Mouse (Mus musculus) myocyte (in vitro differentiated cells): ENCODE measurements around the gene Fam189b.

Experiments used
- CEBPB ChIP-seq: IDR thresholded peaks from 2 replicates; pipeline ENCODE4 v1.6.1; 2011; ENCODE audit warnings: mild to moderate bottlenecking, moderate library complexity; ENCODE audit not compliant: poor library complexity, insufficient read depth, severe bottlenecking
- E2F4 ChIP-seq: IDR thresholded peaks from one replicate; pipeline ENCODE4 v1.6.1; 2011; ENCODE audit warnings: mild to moderate bottlenecking, control low read depth, moderate library complexity; ENCODE audit not compliant: insufficient read depth
- MAX ChIP-seq: IDR thresholded peaks from one replicate; pipeline ENCODE4 v1.6.1; 2011; ENCODE audit warnings: low read depth, mild to moderate bottlenecking, control low read depth
- MYOD1 ChIP-seq, 3 experiments: IDR thresholded peaks; one replicate each; pipeline ENCODE4 v1.6.1; 2011; ENCODE audit warnings: control low read depth in 2 of 3, low read depth in 2 of 3, mild to moderate bottlenecking in 2 of 3, moderate library complexity in 1 of 3; ENCODE audit not compliant: insufficient read length in 2 of 3, control insufficient read depth in 1 of 3
- MYOG ChIP-seq, 3 experiments: IDR thresholded peaks; one replicate each; pipeline ENCODE4 v1.6.1; 2011; ENCODE audit warnings: control low read depth in 2 of 3, low read depth in 2 of 3, mild to moderate bottlenecking in 2 of 3; ENCODE audit not compliant: insufficient read length in 2 of 3, control insufficient read depth in 1 of 3, insufficient read depth in 1 of 3
- POLR2A ChIP-seq: IDR thresholded peaks from one replicate; pipeline ENCODE4 v1.6.1; 2011; ENCODE audit warnings: low read depth, mild to moderate bottlenecking, control low read depth, moderate library complexity; ENCODE audit not compliant: insufficient read length
- POLR2AphosphoS2 ChIP-seq: IDR thresholded peaks from one replicate; pipeline ENCODE4 v1.6.1; 2011; ENCODE audit warnings: low read depth, control low read depth; ENCODE audit not compliant: insufficient read length
- SRF ChIP-seq: IDR thresholded peaks from one replicate; pipeline ENCODE4 v1.6.1; 2011; ENCODE audit warnings: low read depth; ENCODE audit not compliant: control insufficient read depth, insufficient read length
- TCF12 ChIP-seq: IDR thresholded peaks from one replicate; pipeline ENCODE4 v1.6.1; 2011; ENCODE audit warnings: mild to moderate bottlenecking, control low read depth; ENCODE audit not compliant: poor library complexity, insufficient read depth, severe bottlenecking
- TCF3 ChIP-seq: IDR thresholded peaks from one replicate; pipeline ENCODE4 v1.6.1; 2011; ENCODE audit warnings: low read depth, control low read depth; ENCODE audit not compliant: insufficient read length
- USF1 ChIP-seq: IDR thresholded peaks from one replicate; pipeline ENCODE4 v1.6.1; 2011; ENCODE audit warnings: low read depth, mild to moderate bottlenecking, control low read depth, moderate library complexity

DNA sequence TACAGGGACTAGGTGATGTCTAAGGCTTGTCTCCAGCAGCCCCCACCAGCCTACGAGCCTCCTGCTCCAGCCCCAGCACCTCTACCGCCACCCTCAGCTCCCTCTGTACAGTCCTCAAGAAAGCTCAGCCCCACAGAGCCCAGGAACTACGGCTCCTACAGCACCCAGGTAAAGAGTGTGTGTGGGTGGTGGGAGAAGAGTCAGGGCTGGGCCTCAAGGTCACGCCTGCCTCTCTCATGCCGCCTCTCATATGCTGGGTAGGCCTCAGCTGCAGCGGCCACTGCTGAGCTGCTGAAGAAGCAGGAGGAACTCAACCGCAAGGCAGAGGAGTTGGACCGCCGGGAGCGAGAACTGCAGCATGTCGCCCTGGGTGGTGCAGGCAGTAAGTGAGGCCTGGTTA, 3.9 kb upstream of the Fam189b start:
- TF ChIP-seq MAX (no peak), POLR2A (no peak), E2F4 (no peak), TCF12 (no peak), MYOG (IDR thresholded peaks at IDR 0.05; ENCODE audit: control insufficient read depth in 1 of 3, insufficient read depth in 1 of 3, insufficient read length in 2 of 3, low read depth in 2 of 3) (no peak), SRF (no peak), USF1 (no peak), MYOD1 (IDR thresholded peaks at IDR 0.05; ENCODE audit: control insufficient read depth in 1 of 3, insufficient read length in 2 of 3, low read depth in 2 of 3) (no peak), CEBPB (no peak), TCF3 (no peak), POLR2AphosphoS2 (no peak)
